Mouse (Mus musculus) spleen, adult 2 months (tissue): Measurements from ENCODE around the gene Gins2.

ENCODE experiments used
- CTCF ChIP-seq: fragments of 200-500 bp; IDR thresholded peaks from 2 replicates; pipeline ENCODE4 v1.5.1; 2011; ENCODE audit warnings: mild to moderate bottlenecking, inconsistent platforms; ENCODE audit not compliant: insufficient read depth, insufficient read length, insufficient replicate concordance; ENCODE audit errors: extremely low read depth
- POLR2A ChIP-seq: fragments of 200-500 bp; IDR thresholded peaks from 2 replicates; pipeline ENCODE4 v1.6.1; 2011; ENCODE audit warnings: low read depth, low read length, inconsistent platforms

GRCm38 (mm10) chr8:120535452-120536305 lies 53.4 kb downstream of the Gins2 start:
- TF ChIP-seq POLR2A (no peak), CTCF (no peak)
